Mouse (Mus musculus) common myeloid progenitor, adult 5-6 weeks (primary cell): ENCODE data around the gene Alg5. TPM values are rescaled to one million over a fixed set of nuclear protein-coding genes. Genes with fewer than 3 reads are reported as not detected.
A peak's percentile ranks its signal among the peaks of the same experiment; 100 is the strongest.
"Not testable (repeated sequence)": the region's sequence is repeated elsewhere in the genome, so short reads cannot be mapped to it uniquely, and the experiment has no call there.

Source experiments
- ATAC-seq: replicated peaks from 2 replicates; pipeline ENCODE4 v1.8.0; 2016; ENCODE audit warnings: low read depth, mild to moderate bottlenecking, moderate TSS enrichment, inconsistent platforms; ENCODE audit not compliant: poor library complexity, severe bottlenecking
- total RNA-seq: library from RNA; stranded (forward); fragments of 200-1000, 187-1606 nt; gene quantifications from 2 replicates; pipeline ENCODE4 v1.2.3, GENCODE M21; 2017

Alg5 gene
- 35.1 and 40.8 TPM in 2 replicates for total RNA-seq

DNA sequence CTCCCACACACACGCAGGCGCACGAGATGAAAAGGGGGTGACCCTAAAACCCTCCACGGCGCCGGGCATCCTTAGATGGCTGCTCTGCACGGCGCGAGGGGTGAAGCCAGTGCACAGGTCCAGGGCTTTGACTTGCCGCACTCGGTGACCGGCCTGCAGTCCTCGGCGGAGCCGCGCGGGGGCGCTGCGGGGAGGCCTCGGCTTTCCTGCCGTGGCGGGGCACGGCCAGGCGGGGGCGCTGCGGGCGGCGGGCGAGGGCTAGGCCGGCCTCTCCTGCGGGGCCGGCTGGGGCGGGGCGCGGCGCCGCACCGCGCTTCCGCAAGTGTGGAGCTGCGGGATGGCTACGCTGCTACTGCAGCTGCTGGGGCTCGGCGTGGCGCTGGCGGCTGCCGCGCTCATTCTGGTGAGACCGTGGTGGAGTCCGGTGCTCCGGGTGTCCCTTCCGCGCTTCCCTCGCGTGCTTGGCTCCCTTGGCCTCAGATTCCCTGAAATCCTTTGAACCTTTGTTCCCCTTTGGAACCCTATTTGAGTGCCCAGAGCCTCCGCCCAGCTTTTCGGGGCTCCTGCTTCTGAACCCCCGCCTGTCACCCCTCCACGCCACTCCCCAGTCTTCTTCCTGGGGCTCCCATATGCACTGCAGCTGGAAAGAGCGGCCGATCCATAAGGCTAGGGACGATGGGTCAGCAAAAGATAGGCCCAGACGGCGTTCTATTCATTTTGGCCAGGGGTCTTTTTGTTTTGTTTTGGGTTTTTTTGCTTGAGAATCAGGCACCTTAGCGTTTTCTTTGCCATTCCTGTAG is at the start of gene Alg5, which contains the start of gene Exosc8:
Gene Alg5, plus strand, starts transcription at position 293 of the 800 bp plus-strand sequence.
Gene Exosc8, minus strand, starts transcription at position 147 of the 800 bp plus-strand sequence.
- peak; percentile 69 for ATAC-seq

DNA sequence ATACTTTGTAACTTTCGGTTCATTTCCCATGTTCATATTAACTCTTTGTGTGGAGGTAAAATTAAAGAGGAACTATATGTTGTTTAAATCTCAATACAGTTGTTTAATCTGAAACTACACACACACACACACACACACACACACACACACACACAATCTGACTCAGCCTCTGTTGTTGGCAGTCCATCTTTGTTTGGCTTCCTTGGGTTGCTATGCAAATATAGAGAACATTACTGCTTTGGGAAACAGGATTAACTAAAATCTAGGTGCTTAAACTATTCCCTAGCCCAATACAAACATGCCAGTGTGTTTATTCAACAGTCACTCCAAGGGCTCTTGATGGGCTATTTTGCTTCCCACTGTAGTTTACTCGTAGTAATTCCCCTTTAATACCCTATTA is 48.1 kb upstream of the Alg5 start:
- no peak for ATAC-seq

DNA sequence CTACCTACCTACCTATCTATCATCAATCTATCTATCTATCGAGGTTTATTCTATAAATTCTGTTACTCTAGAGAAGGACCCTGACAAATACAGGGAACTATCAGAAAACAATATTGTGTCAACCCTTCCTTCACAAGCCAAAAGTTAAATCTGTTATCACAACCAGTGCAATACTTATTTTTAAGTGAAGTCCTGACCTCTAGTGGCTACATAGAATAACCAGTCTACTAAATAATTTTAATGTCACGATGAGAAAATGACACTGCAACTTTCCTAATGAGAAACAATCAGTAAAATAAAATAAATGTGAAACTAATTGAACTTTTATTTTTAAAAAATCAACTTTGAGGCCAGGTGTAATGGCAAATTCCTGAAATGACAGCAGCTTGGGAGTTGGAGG is 46.2 kb upstream of the Alg5 start:
- ATAC-seq, result no peak

DNA sequence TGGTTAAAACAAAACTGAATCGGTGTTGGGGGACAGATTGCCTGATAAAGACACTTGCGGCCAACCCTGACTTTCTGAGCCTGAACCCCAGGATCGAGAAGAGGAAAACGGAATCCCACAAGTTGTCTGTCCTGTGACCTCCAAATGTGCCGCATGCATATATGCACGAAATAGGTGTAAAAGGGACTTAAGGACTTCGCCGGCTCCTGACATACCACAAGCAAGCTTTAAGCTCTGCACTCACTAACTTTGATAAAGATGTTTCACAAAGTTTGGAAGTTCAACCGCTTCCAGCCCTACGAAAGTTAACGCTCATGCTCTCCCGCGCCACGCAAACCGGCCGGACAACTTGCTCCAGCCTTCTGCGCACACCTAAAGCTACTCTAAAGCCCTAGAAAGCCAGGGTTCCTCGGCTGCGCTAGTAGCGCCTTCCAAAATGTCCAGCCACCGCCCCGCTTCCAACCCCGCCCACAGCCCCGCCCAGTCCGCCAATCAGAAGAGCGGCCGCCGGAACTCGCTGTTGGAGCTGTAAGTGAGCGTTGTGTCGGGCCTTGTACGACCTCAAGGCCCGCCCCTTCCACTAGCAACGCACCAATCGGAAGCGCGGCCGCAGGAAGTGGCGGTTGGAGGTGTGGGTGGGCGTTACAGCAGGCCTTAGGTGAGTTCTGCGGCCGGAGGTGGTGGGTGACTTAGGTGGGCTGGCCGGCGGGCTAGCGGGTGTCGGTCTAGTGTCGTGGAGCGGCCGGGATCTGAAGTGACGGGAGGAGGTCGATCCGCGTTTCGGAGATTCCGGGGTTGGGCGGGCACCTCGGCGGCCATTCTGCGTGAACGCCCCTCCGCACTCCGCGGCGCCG is 42.9 kb upstream of the Alg5 start, which contains the start of gene Supt20:
Gene Supt20, plus strand, starts transcription at position 606 of the 854 bp plus-strand sequence.
- peak; percentile 97 for ATAC-seq

DNA sequence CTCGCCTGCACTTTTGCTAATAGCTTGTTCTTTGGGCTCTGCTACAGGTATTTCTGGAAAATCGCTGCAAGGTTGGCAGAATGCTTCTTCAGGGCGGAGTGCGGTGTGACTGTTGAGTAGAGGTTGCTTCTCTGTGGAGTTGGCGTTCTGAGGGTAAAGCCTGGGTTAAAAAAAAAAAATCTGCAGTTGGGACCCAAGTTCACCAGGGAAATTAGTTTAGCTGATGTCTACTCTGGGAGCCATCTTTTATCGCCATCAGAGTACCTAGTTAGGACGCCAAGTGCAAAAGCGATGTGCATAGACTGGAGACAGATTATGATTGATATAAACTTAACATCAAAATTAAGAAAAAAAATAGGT is 42.3 kb upstream of the Alg5 start:
- peak; percentile 26 for ATAC-seq

DNA sequence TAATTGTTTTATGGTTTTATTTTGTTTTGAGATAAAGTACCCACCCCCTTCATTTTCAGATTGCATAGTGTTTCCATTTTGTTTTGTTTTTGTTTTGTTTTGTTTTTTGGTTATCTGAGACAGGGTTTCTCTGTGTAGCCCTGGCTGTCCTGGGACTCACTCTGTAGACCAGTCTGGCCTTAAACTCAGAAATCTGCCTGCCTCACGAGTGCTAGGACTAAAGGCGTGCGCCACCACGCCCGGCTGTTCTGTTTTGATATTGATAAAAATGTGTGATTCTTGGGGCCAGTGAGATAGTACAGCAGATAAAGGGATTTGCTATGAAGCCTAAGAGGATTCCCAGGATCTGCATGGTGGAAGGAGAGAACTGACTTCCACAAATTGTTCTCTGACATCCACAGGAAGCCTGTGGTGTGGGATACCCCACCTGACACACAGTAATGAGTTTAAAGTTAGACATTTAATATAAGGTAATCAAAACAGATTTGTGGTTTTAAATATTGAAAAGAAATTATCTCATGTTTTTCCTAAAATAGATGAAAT is 35.5 kb upstream of the Alg5 start:
- no peak for ATAC-seq

DNA sequence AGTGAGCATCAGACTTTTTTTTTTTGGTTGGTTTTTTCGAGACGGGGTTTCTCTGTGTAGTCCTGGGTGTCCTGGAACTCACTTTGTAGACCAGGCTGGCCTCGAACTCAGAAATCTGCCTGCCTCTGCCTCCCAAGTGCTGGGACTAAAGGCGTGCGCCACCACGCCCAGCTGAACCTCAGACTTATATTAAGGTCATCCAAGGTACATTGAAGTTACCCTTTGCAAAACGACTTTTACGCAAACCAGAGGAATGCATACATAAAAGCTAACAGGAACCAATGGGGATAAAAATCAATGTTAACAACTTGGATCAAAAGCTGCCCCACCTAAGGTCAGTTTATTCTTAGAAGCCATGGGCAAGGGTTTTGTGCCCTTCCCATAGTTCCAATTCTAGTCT is 31.2 kb upstream of the Alg5 start:
- not testable (repeated sequence) for ATAC-seq

DNA sequence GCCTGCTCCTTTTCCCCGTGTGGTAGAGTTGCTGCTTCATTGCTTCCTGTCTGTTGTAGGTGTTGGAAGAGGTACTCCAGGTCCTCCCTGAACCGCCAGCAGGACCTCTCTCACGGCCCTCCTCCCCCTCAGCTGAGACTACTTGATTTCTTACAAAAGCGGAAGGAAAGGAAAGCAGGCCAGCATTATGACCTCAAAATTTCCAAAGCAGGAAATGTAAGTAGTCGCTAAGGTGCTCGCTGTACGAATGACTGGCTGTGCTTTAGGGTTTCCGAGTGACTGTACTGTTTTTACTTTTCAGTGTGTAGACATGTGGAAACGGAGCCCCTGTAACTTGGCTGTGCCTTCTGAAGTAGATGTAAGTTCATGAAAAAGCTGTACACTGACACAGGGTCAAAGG is 26.4 kb upstream of the Alg5 start:
- peak; percentile 89 for ATAC-seq

DNA sequence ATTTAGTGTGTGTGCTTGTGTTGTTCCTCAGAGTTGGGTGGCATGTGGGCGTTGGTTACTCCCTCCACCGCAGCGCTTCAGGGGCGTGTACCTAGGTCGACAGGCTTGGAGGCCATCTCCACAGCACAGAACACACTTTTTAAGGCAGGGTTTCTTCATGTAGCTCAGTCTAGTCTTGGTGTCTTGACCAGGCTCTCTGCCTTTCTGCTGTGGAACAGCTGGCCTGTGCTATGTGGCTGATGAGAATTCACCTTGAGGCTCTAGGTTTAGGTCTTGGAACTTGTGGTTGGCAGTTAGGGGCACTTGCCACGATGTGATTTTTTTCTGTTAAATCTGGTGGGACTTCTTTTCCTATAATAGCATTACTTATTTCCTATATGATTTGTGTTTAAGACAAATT is 21.1 kb upstream of the Alg5 start, which contains the start of gene Gm21958:
Gene Gm21958, minus strand, starts transcription at position 101 of the 400 bp plus-strand sequence.
- ATAC-seq, result no peak

DNA sequence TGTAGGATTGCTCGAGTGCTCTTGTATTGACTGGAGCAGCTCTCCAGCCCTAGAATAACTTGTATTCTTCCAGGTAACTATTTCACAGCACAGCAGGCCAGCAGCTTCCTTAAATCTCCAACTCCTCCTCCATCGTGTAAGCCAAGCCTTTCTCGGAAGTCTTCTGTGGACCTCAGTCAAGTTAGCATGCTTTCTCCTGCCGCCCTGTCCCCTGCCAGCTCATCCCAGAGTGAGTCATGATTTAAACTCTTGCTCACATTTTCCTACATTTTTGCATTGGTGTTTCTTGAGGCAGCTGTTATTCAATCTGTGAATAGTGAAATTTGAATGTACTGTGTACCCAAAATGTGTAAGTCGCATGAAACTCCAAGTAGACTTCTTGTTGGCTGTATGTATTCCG is 19.9 kb upstream of the Alg5 start:
- ATAC-seq, result no peak

DNA sequence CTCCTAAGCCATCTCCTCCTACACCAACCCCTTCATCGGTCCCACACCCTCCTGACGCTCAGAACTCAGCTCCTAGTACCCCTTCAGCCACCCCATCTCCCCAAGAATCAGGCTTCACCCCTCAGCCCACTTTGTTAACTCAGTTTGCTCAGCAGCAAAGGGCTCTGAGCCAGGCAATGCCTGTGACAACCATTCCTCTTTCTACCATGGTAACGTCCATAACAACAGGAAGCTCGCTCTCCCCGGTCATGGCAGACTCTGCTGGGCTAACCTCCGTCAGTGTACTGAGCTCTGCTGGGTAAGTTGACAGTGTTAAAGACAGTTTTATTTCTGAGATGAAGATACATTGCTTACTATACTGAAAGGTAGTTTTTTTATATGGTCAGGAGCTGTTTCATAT is 18.0 kb upstream of the Alg5 start:
- no peak for ATAC-seq

DNA sequence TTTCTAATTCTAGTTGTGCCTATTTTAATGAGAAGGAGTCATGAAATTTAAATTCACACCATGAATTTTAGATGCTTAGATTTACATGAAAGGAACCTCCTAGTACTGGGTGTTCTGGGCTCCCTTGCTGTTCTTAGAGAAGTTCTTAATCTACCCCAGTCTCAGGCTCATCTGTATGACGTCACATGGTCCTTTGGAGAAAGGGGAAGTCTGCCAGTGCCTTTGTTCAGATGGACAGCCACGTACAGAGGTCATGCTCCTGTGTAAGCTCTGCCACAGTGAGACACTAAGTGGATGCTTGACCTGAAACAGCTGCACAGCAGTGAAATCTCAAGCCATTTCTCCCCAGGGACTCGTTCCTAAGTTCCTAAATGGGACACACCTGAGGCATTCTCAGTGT is 16.4 kb upstream of the Alg5 start:
- peak; percentile 95 for ATAC-seq

DNA sequence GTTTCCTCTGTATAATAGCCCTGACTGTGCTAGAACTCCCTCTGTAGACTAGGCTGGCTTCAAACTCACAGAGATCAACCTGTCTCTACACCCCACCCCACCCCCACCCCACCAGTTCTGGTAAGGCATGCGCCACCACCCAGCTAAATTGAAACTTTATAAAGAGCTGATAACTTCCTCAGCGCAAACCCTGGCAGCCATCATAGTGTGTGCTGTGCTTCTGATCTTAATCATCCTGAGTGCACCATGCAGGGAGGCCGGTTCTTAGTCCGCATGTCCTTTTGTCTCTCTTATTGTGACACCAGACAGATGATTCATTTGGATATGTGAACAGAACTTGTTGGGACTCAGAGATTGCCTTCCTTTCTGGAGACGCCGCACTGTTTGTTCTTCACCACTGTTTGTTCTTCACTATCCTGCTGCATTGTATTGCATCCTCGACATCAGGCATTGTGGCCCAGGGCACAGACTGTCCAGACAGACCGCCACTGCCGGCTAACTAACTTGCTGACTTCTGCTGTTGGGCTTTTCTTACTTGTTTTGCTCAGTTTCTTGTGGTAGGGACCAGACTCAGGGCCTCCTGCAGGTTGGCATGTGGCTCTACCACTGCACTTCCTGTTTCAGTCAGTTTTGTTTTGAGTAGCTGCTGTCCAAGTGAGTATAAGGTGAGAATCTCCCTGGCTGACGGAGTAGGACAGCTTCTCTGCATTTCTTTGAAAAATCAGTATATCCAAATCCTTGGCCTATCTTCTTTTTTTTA is 11.4 kb upstream of the Alg5 start:
- peak; percentile 97 for ATAC-seq

DNA sequence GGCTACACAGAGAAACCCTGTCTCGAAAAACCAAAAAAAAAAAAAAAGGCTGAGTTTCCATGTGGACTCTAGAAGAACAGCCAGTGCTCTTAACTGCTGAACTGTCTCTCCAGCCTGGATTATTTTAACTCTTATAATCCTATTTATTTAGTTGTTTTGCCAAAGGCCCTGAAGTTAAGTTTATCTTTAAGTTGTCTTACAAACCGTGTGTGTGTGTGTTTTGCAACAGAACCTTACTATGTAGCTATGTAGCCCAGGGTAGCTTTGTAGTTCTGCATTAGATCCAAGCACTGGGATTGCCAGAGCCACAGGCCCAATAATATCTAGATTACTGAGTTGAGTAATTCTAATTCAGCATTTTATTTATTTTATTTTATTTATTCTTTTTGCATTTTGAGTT is 10.0 kb upstream of the Alg5 start:
- ATAC-seq, result no peak

DNA sequence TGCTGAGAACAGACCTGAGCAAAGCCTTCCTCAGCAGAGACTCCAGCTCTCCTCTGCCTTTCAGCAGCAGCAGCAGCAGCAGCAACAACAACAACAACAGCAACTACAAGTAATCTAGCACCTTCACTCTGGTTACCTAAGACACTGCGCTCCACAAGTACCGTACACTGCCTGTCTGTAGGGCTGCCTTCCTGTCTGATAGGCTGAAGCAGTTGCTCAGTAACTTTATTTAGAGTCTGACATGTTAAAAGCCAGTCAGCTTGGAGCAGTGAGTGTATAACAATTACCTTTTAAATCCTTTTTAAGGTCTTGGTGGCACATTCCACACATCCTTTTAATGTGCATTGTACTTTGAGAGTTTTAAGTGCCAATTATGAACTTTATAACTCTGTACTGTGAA is 7.8 kb upstream of the Alg5 start:
- no peak for ATAC-seq

DNA sequence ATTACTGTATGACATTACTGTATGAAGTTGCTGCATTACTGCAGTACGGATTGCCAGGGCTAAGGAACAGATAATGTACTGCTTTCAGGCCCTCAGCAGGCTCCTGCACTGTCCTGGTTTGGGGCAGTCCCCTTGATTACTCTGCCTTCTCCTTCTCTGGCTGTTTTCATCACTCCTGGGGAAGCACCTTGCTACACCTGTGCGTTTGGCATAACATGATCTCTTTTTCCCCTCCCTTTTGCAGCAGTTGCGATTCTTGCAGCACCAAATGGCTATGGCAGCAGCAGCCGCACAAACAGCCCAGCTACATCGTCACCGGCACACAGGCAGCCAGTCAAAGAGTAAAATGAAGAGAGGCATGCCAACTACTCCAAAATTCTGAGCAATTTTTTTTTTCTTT is 7.2 kb upstream of the Alg5 start:
- ATAC-seq, result no peak

DNA sequence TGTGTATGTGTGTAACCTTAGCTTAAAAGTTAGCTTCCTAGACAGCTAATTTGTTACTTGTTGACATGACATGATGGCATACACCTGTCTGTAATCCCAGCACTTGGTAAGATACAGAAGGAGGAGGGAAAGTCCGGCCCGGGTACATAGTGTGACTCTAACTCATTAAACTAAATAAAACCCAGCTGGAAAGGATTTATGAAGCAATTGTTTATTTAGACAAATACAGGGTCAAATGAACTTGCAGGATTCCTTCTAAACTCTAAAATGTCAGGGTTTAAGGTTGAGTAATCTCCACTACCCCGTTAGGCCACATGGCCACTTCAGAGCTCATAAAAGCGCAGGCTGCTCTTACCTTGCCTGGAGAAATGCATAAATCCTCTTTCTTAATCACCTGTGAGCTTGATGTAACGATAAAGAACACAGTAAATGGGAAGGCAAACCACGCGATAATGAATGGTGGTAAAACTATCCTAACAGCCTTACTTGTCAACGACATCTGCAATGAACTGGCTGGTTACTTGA is 3.7 kb upstream of the Alg5 start:
- no peak for ATAC-seq

DNA sequence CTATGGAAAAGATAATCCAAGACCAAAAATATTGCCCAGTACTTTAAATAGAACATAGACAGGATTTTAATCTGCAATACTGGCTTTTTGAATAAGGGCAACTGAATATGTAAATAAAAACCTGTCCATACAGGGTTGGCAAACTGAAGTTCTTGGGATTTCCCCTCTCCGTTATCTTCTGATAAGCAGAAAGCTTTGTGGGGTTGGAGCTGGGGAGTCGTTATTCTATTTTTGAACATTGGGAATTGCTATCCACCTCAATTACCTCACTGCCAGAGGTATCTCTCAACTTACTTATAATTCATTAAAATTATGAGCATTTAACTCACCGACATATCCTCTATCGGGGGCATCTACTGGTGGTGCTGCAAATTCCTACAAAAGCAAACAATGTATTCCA is 3.0 kb upstream of the Alg5 start:
- ATAC-seq, result no peak

DNA sequence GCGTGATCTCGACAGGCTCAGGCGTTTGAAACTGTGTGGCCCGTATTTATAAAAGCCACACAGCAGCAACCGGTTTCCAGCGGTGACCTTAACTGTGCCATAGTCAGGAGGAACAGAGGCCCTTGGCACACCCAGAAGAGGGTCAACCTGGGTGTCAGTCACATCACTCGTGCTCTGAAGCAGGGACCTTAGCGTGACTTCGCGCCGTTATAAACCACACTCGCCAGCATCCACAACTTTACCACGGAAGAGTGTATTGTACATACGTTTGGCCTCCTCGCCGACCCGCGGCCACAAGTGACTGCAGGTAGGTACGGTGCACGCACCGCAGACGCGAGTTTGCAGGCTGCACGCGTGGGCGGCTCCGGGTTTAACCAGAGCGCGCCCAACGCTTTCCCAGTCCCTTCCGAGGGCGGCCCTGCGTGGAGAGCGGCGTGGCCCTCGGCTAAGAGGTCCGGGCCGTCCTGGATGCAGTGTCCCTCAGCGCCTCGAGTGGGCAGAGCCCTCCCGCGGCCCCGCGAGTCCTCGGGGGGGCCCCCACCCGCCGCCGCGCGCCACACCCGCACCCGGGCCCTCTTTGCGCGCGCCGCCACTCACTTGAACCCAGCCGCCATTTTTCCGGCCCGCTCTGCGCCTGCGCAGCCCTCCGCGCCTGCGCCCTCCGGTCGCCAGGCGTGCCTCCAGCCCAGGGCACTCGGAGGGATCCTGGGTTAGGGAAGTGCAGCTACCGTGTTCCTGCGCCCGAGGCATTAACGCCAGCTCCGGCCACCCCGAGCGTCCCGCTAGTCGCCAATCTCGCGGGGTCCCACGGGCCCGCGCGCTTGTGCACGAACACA is 710 bp upstream of the Alg5 start:
- ATAC-seq, result peak; percentile 76
